Mouse (Mus musculus): Measurements from ENCODE around the gene Rdx. TPM values are rescaled to one million over a fixed set of nuclear protein-coding genes. Genes with fewer than 3 reads are reported as not detected.

Rdx gene
- total RNA-seq (2021): 100 to 1,000 TPM; 116 to 126 TPM
- long read RNA-seq, experiment 1, full-length matches to known transcripts: 73 of 84 reads
- long read RNA-seq, experiment 1, partial matches to known transcripts: 7 of 84 reads
- long read RNA-seq, experiment 1, other reads (novel, unspliced or antisense): 4 of 84 reads
- long read RNA-seq, experiment 2, full-length matches to known transcripts: 105 of 186 reads
- long read RNA-seq, experiment 2, partial matches to known transcripts: 64 of 186 reads
- long read RNA-seq, experiment 2, other reads (novel, unspliced or antisense): 17 of 186 reads

GRCm38 (mm10) chr9:52047129-52047820, at the start of gene Rdx:
Gene Rdx (plus strand): TSS chr9:52047173.
- no peak for DNase-seq (ENCODE audit: low spot score in 2 of 2)

GRCm38 (mm10) chr9:52003501-52003900, 43.5 kb upstream of the Rdx start:
- no peak for DNase-seq (ENCODE audit: low spot score in 2 of 2)

GRCm38 (mm10) chr9:52007341-52007740, 39.6 kb upstream of the Rdx start:
- no peak for DNase-seq (ENCODE audit: low spot score in 2 of 2)

- no peak for DNase-seq (ENCODE audit: low spot score in 2 of 2)
Observed at GRCm38 (mm10) chr9:52008511-52008910, 38.5 kb upstream of the Rdx start.

GRCm38 (mm10) chr9:52012311-52012710, 34.7 kb upstream of the Rdx start:
- DNase-seq (ENCODE audit: low spot score in 2 of 2): no peak

GRCm38 (mm10) chr9:52012781-52013436, 34.1 kb upstream of the Rdx start:
- no peak for DNase-seq (ENCODE audit: low spot score in 2 of 2)

- peak in 1 of 2 experiments; percentile 45 for DNase-seq (ENCODE audit: low spot score in 2 of 2)
Observed at GRCm38 (mm10) chr9:52013900-52014455, 33.0 kb upstream of the Rdx start.

- DNase-seq (ENCODE audit: low spot score in 2 of 2): no peak
Observed at GRCm38 (mm10) chr9:52017091-52017490, 29.9 kb upstream of the Rdx start.

- DNase-seq (ENCODE audit: low spot score in 2 of 2): no peak
Observed at GRCm38 (mm10) chr9:52017824-52018223, 29.1 kb upstream of the Rdx start.

GRCm38 (mm10) chr9:52018505-52018904, 28.5 kb upstream of the Rdx start:
- no peak for DNase-seq (ENCODE audit: low spot score in 2 of 2)

- no peak for DNase-seq (ENCODE audit: low spot score in 2 of 2)
Observed at GRCm38 (mm10) chr9:52027257-52028020, 19.5 kb upstream of the Rdx start.

GRCm38 (mm10) chr9:52028521-52029405, 18.2 kb upstream of the Rdx start:
- no peak for DNase-seq (ENCODE audit: low spot score in 2 of 2)

GRCm38 (mm10) chr9:52031501-52031900, 15.5 kb upstream of the Rdx start:
- DNase-seq (ENCODE audit: low spot score in 2 of 2): no peak

GRCm38 (mm10) chr9:52037493-52037892, 9.5 kb upstream of the Rdx start:
- DNase-seq (ENCODE audit: low spot score in 2 of 2): no peak

- no peak for DNase-seq (ENCODE audit: low spot score in 2 of 2)
Observed at GRCm38 (mm10) chr9:52041657-52042056, 5.3 kb upstream of the Rdx start.

- no peak for DNase-seq (ENCODE audit: low spot score in 2 of 2)
Observed at GRCm38 (mm10) chr9:52046686-52047085, 287 bp upstream of the Rdx start.

GRCm38 (mm10) chr9:52047821-52048649, 1.1 kb downstream of the Rdx start:
- peak; percentile 83 to 88 for DNase-seq (ENCODE audit: low spot score in 2 of 2)

GRCm38 (mm10) chr9:52048650-52049081, 1.7 kb downstream of the Rdx start:
- peak; percentile 59 to 60 for DNase-seq (ENCODE audit: low spot score in 2 of 2)

GRCm38 (mm10) chr9:52049605-52050004, 2.6 kb downstream of the Rdx start:
- DNase-seq (ENCODE audit: low spot score in 2 of 2): no peak

All from adrenal gland, adult 18-20 months (tissue).